ENCODE assay signal across 20 mouse cellular contexts in the genomic region with DNA sequence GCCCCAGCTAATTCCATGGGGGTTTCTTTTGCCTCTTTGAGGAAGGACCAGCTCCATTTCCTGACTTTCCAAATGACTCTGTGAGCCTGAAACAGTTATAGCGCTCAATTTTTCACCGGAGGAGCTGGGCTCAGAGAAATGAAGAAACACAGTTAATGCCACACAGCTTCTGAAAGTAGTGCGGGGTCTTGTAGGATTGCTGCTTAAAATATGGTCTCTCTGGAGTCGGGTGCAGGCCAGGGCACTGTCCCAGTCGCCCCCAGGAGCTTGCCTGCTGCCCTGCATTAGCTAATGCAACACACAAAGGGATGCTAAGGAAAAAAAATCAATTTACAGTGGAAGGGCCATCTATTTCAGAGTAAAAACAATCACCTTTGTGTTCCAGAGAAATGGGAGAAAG. TPM values are rescaled to one million over a fixed set of nuclear protein-coding genes. Genes with fewer than 3 reads are reported as not detected.
"Had no signal": no experiment of that assay in that cellular context is flagged by ENCODE, and none has a peak within 500 bp of the region (broad histone marks: within the 10 kb centered on the region; RNA-seq: fewer than 3 reads in every experiment).

No protein-coding gene starts in this region.

- H3K27ac ChIP-seq: layer of hippocampus, adult 2 months; liver, embryonic 15.5 days; neural tube, embryonic 13.5 days had no signal

- H3K36me3 ChIP-seq: liver, embryonic 15.5 days; neural tube, embryonic 13.5 days had no signal

- DNase-seq: kidney, postnatal 10 days; kidney, postnatal 4 days; lung, adult 2 months; lung, postnatal 10 days; retina, postnatal 1 day; right cerebral cortex, postnatal 4 days; spleen, adult 18-20 months; thymus, adult 2 months; thymus, postnatal 25 days had no signal

- H3K9me3 ChIP-seq: liver, embryonic 15.5 days; megakaryocyte, embryonic 14.5 days; neural tube, embryonic 13.5 days had no signal

- H3K4me3 ChIP-seq: layer of hippocampus, adult 2 months; liver, embryonic 15.5 days; megakaryocyte, embryonic 14.5 days; neural tube, embryonic 13.5 days had no signal

- ATAC-seq: intestine, postnatal 0 days; midbrain, embryonic 16.5 days had no signal

- H3K4me2 ChIP-seq: liver, embryonic 11.5 days; liver, embryonic 15.5 days; midbrain, embryonic 11.5 days; neural tube, embryonic 13.5 days had no signal

- H3K9ac ChIP-seq: liver, embryonic 15.5 days; neural tube, embryonic 13.5 days had no signal

- H3K4me1 ChIP-seq: liver, embryonic 15.5 days; neural tube, embryonic 13.5 days had no signal

RNA-seq across cellular contexts. Expression of a gene that starts 29.8 kb away (rescaled TPM):
- polyA plus RNA-seq: intestine, postnatal 0 days; kidney, embryonic 14.5 days; liver, embryonic 11.5 days; liver, embryonic 15.5 days; lung, adult 2 months; midbrain, embryonic 11.5 days; midbrain, embryonic 16.5 days; neural tube, embryonic 13.5 days; stomach, embryonic 14.5 days; urinary bladder, adult 2 months had no signal
